Mouse (Mus musculus) left cerebral cortex, adult 8-10 months (tissue): ENCODE results near the gene Slc36a1. TPM values are rescaled to one million over a fixed set of nuclear protein-coding genes. Genes with fewer than 3 reads are reported as not detected.

ENCODE experiments used
- DNase-seq, 2 experiments: peaks; one replicate each; pipeline ENCODE4 v3.0.0; 2022; ENCODE audit warnings: low spot score in 2 of 2
- total RNA-seq, 4 experiments: library from RNA; stranded (reverse); gene quantifications; 2 replicates each; pipeline ENCODE4 v1.2.4; 2022

Gene Slc36a1
- total RNA-seq, 4 experiments from 2014 or later = 60.6 to 68.7 (median 64.5) TPM

GRCm38 (mm10) chr11:55265647-55266046 lies 61.5 kb downstream of the Slc36a1 start:
- DNase-seq = no peak

- no peak for DNase-seq
Observed at GRCm38 (mm10) chr11:55268580-55268979, 64.4 kb downstream of the Slc36a1 start.

- no peak for DNase-seq
Observed at GRCm38 (mm10) chr11:55274756-55275155, 70.6 kb downstream of the Slc36a1 start.

Other genes with a start within 250 kb of the Slc36a1 start
- gene Tnip1, start 241.4 kb upstream of the Slc36a1 start, total RNA-seq = 10 to 100 TPM; 33.0 to 36.3 (median 34.9) TPM
- 10 to 100 TPM; 81.9 to 92.8 (median 85.4) TPM for gene Anxa6, start 170.9 kb upstream of the Slc36a1 start, total RNA-seq
- under 1 TPM; 0.44 to 0.50 (median 0.47) TPM for gene Ccdc69, start 126.2 kb upstream of the Slc36a1 start, total RNA-seq
- gene Gm2a, start 106.2 kb upstream of the Slc36a1 start, total RNA-seq = 10 to 100 TPM; 30.5 to 41.8 (median 34.5) TPM
- gene Slc36a3, start 52.6 kb upstream of the Slc36a1 start, total RNA-seq = not detected
- gene Slc36a2, start 19.3 kb upstream of the Slc36a1 start, total RNA-seq = under 1 TPM in 3 of 4 experiments, not detected in 1; 0.19 to 0.39 (median 0.27) TPM
- gene Fat2, start 132.2 kb downstream of the Slc36a1 start, total RNA-seq = under 1 TPM; 0.16 to 0.32 (median 0.19) TPM
- 100 to 1,000 TPM; 217 to 328 (median 260) TPM for gene Sparc, start 218.8 kb downstream of the Slc36a1 start, total RNA-seq